Mouse (Mus musculus): ENCODE results near the gene Hpca. TPM values are rescaled to one million over a fixed set of nuclear protein-coding genes. Genes with fewer than 3 reads are reported as not detected.
A peak's percentile ranks its signal among the peaks of the same experiment; 100 is the strongest.

Gene Hpca
- 26.4 and 31.7 TPM in 2 replicates for polyA plus RNA-seq (2014; fragmentation: Nextera tagmentation; extraction: Ambion mirVana)

DNA sequence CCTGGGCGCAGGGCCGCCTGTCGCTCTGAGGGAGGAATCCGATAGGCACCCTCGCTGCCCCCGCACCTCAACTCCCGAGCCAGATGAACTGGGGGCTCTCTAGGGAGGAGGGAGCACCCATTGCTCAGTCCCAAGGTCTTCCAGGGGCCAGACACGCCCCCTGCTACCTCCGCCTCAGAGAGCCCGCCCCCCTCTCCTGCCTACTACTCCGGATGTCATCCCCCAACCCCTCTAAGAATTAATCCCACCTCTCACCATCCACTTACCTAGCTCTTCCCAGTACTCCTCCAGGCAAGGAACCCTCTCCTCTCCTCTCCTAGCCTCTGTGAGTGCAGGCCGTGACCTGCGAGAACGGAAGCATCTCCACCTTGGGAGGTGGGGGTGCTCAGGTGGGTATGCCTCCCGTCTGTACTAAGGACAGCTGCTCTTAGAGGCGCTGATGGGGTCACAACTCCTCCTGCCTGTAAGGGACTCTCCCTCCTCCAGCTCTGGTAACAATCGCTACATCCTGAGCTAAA is at the start of gene Hpca:
TSS of gene Hpca (minus strand) at position 468 of the 518 bp plus-strand sequence.
- H3K4me3 ChIP-seq (replicated peaks; ENCODE audit: low read depth, low read length) = peak within 1 kb of the TSS; percentile 51
- 2% methylated on average over 16 of the region's 17 CpGs for WGBS
- H3K4me1 ChIP-seq (ENCODE audit: control insufficient read depth, insufficient read depth, low read length) = peaks cover 34% of the 10 kb centered on the region
- no peaks in the 10 kb centered on the region for H3K9me3 ChIP-seq (ENCODE audit: control insufficient read depth, low read length)
- peak within 1 kb of the TSS; percentile 68 for H3K9ac ChIP-seq (replicated peaks; ENCODE audit: low read length)
- peaks cover 38% of the 10 kb centered on the region for H3K27me3 ChIP-seq (ENCODE audit: control insufficient read depth, insufficient read depth, low read length)
- 0 out of 2 replicates have a peak within 1 kb of the TSS, but pooled peaks have one; percentile 26 for H3K27ac ChIP-seq (replicated peaks; ENCODE audit: low read depth, low read length)
- DNase-seq = peak; percentile 39
- 0 out of 2 replicates have a peak, but pooled peaks have one; percentile 10 for ATAC-seq (ENCODE audit: low FRiP score, low TSS enrichment)
- no peaks in the 10 kb centered on the region for H3K36me3 ChIP-seq (ENCODE audit: control insufficient read depth, insufficient read depth, low read length)
- peak within 1 kb of the TSS; percentile 90 for H3K4me2 ChIP-seq (ENCODE audit: low read length)

DNA sequence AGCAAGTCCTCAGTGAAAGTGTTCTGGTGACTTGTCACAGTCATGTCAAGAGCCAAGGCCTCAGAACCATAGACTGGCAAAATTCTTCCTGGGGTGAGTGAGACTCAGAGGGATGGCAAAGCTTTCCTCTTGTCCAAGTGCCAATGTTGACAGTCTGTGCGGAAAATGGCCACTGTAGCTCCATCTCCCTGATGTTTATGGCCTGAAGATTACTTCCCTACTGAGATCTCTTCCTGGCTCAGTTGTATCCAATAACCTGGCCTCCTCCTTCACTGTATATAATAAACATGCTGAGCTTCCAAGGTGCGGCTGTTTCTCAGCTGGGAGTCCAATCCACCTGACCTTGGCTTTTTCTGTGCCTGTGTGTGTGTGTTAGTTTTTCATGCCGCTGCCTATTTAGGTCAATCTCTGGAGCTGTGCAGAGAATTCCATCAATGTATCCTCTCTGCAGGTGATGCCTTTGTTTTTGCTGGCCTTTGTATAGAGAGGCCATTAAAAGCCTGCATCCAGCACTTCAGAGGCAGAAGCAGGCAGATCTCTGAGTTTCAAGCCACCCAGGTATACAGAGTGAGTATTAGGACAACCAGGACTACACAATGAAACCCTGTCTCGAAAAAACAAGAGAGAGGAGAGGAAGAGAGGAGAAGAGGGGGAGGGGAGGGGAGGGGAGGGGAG is 39.9 kb upstream of the Hpca start:
- Histone ChIP-seq H3K4me1 (ENCODE audit: control insufficient read depth, insufficient read depth, low read length) (no peaks in the 10 kb centered on the region), H3K9me3 (ENCODE audit: control insufficient read depth, low read length) (no peaks in the 10 kb centered on the region), H3K4me2 (ENCODE audit: low read length) (no peak overlapping the region), H3K36me3 (ENCODE audit: control insufficient read depth, insufficient read depth, low read length) (peaks cover 26% of the 10 kb centered on the region), H3K27me3 (ENCODE audit: control insufficient read depth, insufficient read depth, low read length) (no peaks in the 10 kb centered on the region), H3K27ac (replicated peaks; ENCODE audit: low read depth, low read length) (no peak overlapping the region), H3K4me3 (replicated peaks; ENCODE audit: low read depth, low read length) (no peak overlapping the region), H3K9ac (replicated peaks; ENCODE audit: low read length) (no peak overlapping the region)
- ATAC-seq (ENCODE audit: low FRiP score, low TSS enrichment) (no peak), DNase-seq (no peak)
- 88% methylated on average over 4 of the region's 4 CpGs for WGBS

DNA sequence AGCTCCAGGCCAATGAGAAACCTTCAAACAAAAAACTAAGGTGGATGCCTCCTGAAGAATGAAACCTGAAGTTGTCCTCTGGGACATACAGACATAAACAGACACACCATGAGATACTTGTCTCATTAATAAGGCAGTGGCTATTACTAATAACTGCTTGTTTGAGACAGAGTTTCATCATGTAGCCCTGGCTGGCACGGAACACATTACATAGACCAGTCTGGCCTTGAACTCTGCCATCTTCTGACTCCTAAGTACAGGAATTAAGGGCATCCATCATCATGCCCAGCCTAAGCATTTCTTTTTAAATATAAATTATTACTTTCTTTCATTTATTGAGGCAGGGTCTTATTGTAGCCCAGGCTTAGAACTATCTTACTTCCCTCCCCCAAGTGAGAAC is 39.2 kb upstream of the Hpca start:
- WGBS = 94% methylated on average over 1 of the region's 1 CpGs
- Histone ChIP-seq H3K36me3 (ENCODE audit: control insufficient read depth, insufficient read depth, low read length) (peaks cover 29% of the 10 kb centered on the region), H3K27me3 (ENCODE audit: control insufficient read depth, insufficient read depth, low read length) (no peaks in the 10 kb centered on the region), H3K9ac (replicated peaks; ENCODE audit: low read length) (no peak overlapping the region), H3K9me3 (ENCODE audit: control insufficient read depth, low read length) (no peaks in the 10 kb centered on the region), H3K27ac (replicated peaks; ENCODE audit: low read depth, low read length) (no peak overlapping the region), H3K4me3 (replicated peaks; ENCODE audit: low read depth, low read length) (no peak overlapping the region), H3K4me1 (ENCODE audit: control insufficient read depth, insufficient read depth, low read length) (no peaks in the 10 kb centered on the region), H3K4me2 (ENCODE audit: low read length) (no peak overlapping the region)
- DNase-seq (no peak), ATAC-seq (ENCODE audit: low FRiP score, low TSS enrichment) (no peak)

DNA sequence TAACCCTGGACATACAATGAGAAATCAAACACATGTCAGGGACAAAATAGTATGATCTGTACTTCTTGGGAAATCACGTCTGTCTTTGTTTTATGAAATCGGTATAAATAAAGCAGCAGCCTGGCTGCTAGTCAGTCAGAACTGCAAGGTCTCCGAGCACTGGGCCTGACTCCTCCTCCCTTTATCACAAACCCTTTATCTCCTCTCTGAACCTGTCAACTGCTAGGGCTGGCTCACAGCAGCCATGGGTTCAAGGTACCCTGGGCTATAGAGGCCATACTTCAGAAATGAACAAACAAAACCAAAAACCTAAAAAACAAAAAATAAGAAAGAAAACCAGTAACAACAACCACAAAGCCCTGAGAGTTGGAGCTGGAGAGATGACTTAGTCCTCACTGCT is 36.7 kb upstream of the Hpca start:
- no peak overlapping the region for H3K27ac ChIP-seq (replicated peaks; ENCODE audit: low read depth, low read length)
- DNase-seq (no peak), ATAC-seq (ENCODE audit: low FRiP score, low TSS enrichment) (no peak)
- no peak overlapping the region for H3K9ac ChIP-seq (replicated peaks; ENCODE audit: low read length)
- H3K4me3 ChIP-seq (replicated peaks; ENCODE audit: low read depth, low read length) = no peak overlapping the region
- no peaks in the 10 kb centered on the region for H3K9me3 ChIP-seq (ENCODE audit: control insufficient read depth, low read length)
- no peaks in the 10 kb centered on the region for H3K27me3 ChIP-seq (ENCODE audit: control insufficient read depth, insufficient read depth, low read length)
- no peaks in the 10 kb centered on the region for H3K4me1 ChIP-seq (ENCODE audit: control insufficient read depth, insufficient read depth, low read length)
- peaks cover 34% of the 10 kb centered on the region for H3K36me3 ChIP-seq (ENCODE audit: control insufficient read depth, insufficient read depth, low read length)
- H3K4me2 ChIP-seq (ENCODE audit: low read length) = no peak overlapping the region
- WGBS = 71% methylated on average over 3 of the region's 3 CpGs

DNA sequence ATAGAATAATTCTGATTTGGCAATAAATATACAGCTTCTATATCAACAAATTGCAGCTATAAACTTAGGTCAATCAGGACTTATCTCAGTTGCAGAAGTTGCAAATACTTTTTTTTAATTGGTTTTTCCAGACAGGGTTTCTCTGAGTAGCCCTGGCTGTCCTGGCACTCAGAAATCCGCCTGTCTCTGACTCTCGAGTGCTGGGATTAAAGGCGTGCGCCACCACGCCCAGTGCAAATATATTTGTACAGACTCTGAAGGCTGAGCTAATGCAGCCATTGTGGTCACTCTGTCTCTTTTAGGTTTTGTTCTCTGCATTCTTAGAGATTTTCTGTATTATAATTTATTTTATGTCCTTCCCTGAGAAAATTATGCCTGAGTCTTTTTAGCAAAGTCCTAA is 35.7 kb upstream of the Hpca start:
- H3K4me1 ChIP-seq (ENCODE audit: control insufficient read depth, insufficient read depth, low read length) = no peaks in the 10 kb centered on the region
- DNase-seq = no peak
- no peaks in the 10 kb centered on the region for H3K27me3 ChIP-seq (ENCODE audit: control insufficient read depth, insufficient read depth, low read length)
- H3K9ac ChIP-seq (replicated peaks; ENCODE audit: low read length) = no peak overlapping the region
- no peak for ATAC-seq (ENCODE audit: low FRiP score, low TSS enrichment)
- H3K27ac ChIP-seq (replicated peaks; ENCODE audit: low read depth, low read length) = no peak overlapping the region
- no peak overlapping the region for H3K4me3 ChIP-seq (replicated peaks; ENCODE audit: low read depth, low read length)
- no peak overlapping the region for H3K4me2 ChIP-seq (ENCODE audit: low read length)
- WGBS = 84% methylated on average over 5 of the region's 5 CpGs
- no peaks in the 10 kb centered on the region for H3K9me3 ChIP-seq (ENCODE audit: control insufficient read depth, low read length)
- H3K36me3 ChIP-seq (ENCODE audit: control insufficient read depth, insufficient read depth, low read length) = peaks cover 41% of the 10 kb centered on the region

DNA sequence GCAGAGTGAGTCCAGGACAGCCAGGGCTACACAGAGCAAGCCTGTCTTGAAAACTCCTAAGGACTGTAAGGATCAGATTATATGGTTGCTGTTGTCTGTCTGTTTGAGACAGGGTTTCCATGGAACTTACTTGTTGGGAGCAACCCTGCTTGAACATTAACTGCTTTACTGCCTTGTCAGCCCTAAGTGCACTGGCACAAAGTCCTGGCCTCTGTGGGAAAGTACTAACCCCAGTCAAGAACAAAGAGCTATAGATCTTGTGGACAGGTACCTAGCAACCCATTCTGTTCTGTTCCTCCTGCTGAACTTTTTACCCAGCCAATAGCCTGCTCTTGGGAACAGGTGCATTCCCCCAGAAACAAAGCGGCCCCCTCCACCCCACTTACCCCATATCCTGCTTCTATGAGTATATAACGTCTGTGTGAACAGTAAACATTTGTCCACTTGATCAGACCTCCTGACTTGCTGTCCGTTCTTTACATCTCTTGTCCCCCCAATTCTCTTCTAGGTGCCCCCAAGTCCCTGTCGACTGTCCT is 29.5 kb upstream of the Hpca start:
- Histone ChIP-seq H3K9me3 (ENCODE audit: control insufficient read depth, low read length) (no peaks in the 10 kb centered on the region), H3K9ac (replicated peaks; ENCODE audit: low read length) (no peak overlapping the region), H3K27ac (replicated peaks; ENCODE audit: low read depth, low read length) (no peak overlapping the region), H3K4me2 (ENCODE audit: low read length) (no peak overlapping the region), H3K27me3 (ENCODE audit: control insufficient read depth, insufficient read depth, low read length) (no peaks in the 10 kb centered on the region), H3K4me3 (replicated peaks; ENCODE audit: low read depth, low read length) (no peak overlapping the region), H3K4me1 (ENCODE audit: control insufficient read depth, insufficient read depth, low read length) (0 out of 2 replicates have a peak, but pooled peaks cover 3% of the 10 kb centered on the region), H3K36me3 (ENCODE audit: control insufficient read depth, insufficient read depth, low read length) (peaks cover 59% of the 10 kb centered on the region)
- ATAC-seq (ENCODE audit: low FRiP score, low TSS enrichment) (no peak), DNase-seq (no peak)
- WGBS = 94% methylated on average over 4 of the region's 4 CpGs

DNA sequence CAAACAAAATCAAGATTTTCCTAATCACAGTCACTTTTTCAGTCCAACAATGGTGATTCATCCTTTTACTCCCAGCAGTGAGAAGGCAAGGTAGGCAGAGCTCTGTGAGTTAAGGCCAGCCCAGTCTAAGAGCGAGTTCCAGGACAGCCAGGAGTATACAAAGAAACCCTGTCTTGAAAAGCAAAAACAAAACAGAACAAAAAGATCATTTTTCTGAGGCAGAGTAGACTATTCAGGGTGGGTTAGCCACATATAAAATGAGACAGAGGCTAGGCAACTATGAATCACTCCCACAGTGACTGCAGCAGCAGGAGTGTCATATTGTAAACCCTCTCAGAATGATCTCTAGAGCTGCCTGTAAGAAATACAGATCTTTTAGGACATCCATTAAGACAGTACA is 27.5 kb upstream of the Hpca start:
- Histone ChIP-seq H3K4me1 (ENCODE audit: control insufficient read depth, insufficient read depth, low read length) (peaks cover 8% of the 10 kb centered on the region; the same call in 1 of the 2 replicates), H3K9ac (replicated peaks; ENCODE audit: low read length) (no peak overlapping the region), H3K36me3 (ENCODE audit: control insufficient read depth, insufficient read depth, low read length) (peaks cover 44% of the 10 kb centered on the region), H3K9me3 (ENCODE audit: control insufficient read depth, low read length) (no peaks in the 10 kb centered on the region), H3K4me2 (ENCODE audit: low read length) (no peak overlapping the region), H3K4me3 (replicated peaks; ENCODE audit: low read depth, low read length) (no peak overlapping the region), H3K27me3 (ENCODE audit: control insufficient read depth, insufficient read depth, low read length) (no peaks in the 10 kb centered on the region), H3K27ac (replicated peaks; ENCODE audit: low read depth, low read length) (no peak overlapping the region)
- 90% methylated on average over 1 of the region's 1 CpGs for WGBS
- ATAC-seq (ENCODE audit: low FRiP score, low TSS enrichment) = no peak
- no peak for DNase-seq

DNA sequence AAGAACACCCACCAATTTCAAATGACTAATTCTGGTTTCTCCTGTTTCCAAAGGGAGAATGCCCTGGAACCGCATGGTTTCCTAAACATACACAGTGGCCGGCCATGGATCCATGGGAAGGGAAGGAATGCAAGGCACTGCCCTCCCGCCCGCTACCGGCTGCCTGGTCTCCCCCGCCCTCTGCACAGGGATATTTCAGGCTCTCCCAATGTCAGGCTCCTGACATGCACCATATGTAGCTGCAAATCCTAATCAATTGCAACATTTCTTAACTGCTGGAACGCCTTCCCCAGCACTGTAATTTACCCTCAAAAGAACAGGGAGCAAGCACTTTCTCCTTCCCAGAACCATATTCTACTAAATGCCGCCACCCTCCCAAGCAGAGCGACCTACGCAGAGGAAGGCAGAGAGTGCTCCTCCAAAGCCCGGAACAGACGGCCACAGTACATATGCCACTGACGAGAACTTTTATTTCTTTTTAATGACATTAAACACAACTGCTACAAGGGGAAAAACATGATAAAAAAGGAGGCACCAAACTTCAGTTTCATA is 25.8 kb upstream of the Hpca start:
- WGBS = 87% methylated on average over 13 of the region's 13 CpGs
- Histone ChIP-seq H3K27me3 (ENCODE audit: control insufficient read depth, insufficient read depth, low read length) (no peaks in the 10 kb centered on the region), H3K36me3 (ENCODE audit: control insufficient read depth, insufficient read depth, low read length) (peaks cover 36% of the 10 kb centered on the region), H3K9ac (replicated peaks; ENCODE audit: low read length) (no peak overlapping the region), H3K9me3 (ENCODE audit: control insufficient read depth, low read length) (no peaks in the 10 kb centered on the region), H3K4me2 (ENCODE audit: low read length) (no peak overlapping the region), H3K27ac (replicated peaks; ENCODE audit: low read depth, low read length) (peak overlapping the region; percentile 17; the same call in 1 of the 2 replicates), H3K4me1 (ENCODE audit: control insufficient read depth, insufficient read depth, low read length) (peaks cover 8% of the 10 kb centered on the region; the same call in 1 of the 2 replicates), H3K4me3 (replicated peaks; ENCODE audit: low read depth, low read length) (no peak overlapping the region)
- ATAC-seq (ENCODE audit: low FRiP score, low TSS enrichment) (no peak), DNase-seq (no peak)
